Mouse (Mus musculus) liver, postnatal 0 days (tissue): ENCODE measurements around the gene Gm9918. TPM values are rescaled to one million over a fixed set of nuclear protein-coding genes. Genes with fewer than 3 reads are reported as not detected.
A peak's percentile ranks its signal among the peaks of the same experiment; 100 is the strongest.

Experiments used
- ATAC-seq: fragments of 200-750 bp; cut with Nextera tagmentation; 2 replicates; pipeline ENCODE4 v1.8.0; 2017; ENCODE audit warnings: mild to moderate bottlenecking, moderate library complexity
- DNase-seq: peaks from one replicate; pipeline ENCODE4 v3.0.0-alpha.2; 2016
- H3K27ac ChIP-seq: fragments of 300-500 bp; sonication (generic); 2 replicates; pipeline ENCODE4 v1.5.1; 2014; ENCODE audit warnings: antibody characterized with exemption, moderate library complexity, mild to moderate bottlenecking, low read depth
- H3K27me3 ChIP-seq: fragments of 300-500 bp; sonication (generic); 2 replicates; pipeline ENCODE4 v1.6.1; 2014; ENCODE audit warnings: low read length, control low read depth, mixed read lengths; ENCODE audit not compliant: insufficient read depth
- H3K36me3 ChIP-seq: fragments of 300-500 bp; sonication (generic); replicated peaks from 2 replicates; pipeline ENCODE4 v1.6.1; 2014; ENCODE audit warnings: mild to moderate bottlenecking, control low read depth, low read length, moderate library complexity, mixed read lengths; ENCODE audit not compliant: insufficient read depth
- H3K4me1 ChIP-seq: fragments of 300-500 bp; sonication (generic); 2 replicates; pipeline ENCODE4 v1.6.1; 2014; ENCODE audit warnings: antibody characterized with exemption, mild to moderate bottlenecking, control low read depth; ENCODE audit not compliant: insufficient read depth
- H3K4me2 ChIP-seq: fragments of 300-500 bp; sonication (generic); 2 replicates; pipeline ENCODE4 v1.6.1; 2014; ENCODE audit warnings: low read depth, mild to moderate bottlenecking, low read length, moderate library complexity, mixed read lengths
- H3K4me3 ChIP-seq: fragments of 300-500 bp; sonication (generic); 2 replicates; pipeline ENCODE4 v1.5.1; 2014; ENCODE audit warnings: low read depth, low read length
- H3K9ac ChIP-seq: fragments of 300-500 bp; sonication (generic); replicated peaks from 2 replicates; pipeline ENCODE4 v1.6.1; 2014; ENCODE audit warnings: mild to moderate bottlenecking, moderate library complexity
- H3K9me3 ChIP-seq: fragments of 300-500 bp; sonication (generic); 2 replicates; pipeline ENCODE4 v1.6.1; 2016; ENCODE audit warnings: mild to moderate bottlenecking, control low read depth, low read length, mixed read lengths
- CTCF ChIP-seq: sonication (generic); IDR thresholded peaks from 2 replicates; pipeline ENCODE4 v1.5.1; 2016; ENCODE audit warnings: antibody characterized with exemption, low read depth
- EP300 ChIP-seq: IDR thresholded peaks from 2 replicates; pipeline ENCODE4 v1.6.1; 2016; ENCODE audit warnings: antibody characterized with exemption, low read depth, mild to moderate bottlenecking
- WGBS: fragments of 180-500 bp; shearing (Covaris S2); extraction: QIAGEN DNeasy Blood & Tissue Kit; methylation state at CpG from one replicate; pipeline ENCODE4 v1.1.7; 2014; ENCODE audit not compliant: insufficient replicate concordance; 5-methylcytosine and 5-hydroxymethylcytosine counted together
- polyA plus RNA-seq: library from polyadenylated mRNA; unstranded; fragments of >200 nt; fragmentation: Nextera tagmentation; extraction: Ambion mirVana; gene quantifications from 2 replicates; pipeline ENCODE4 v1.2.1, GENCODE M21; 2015

Gene Gm9918
- polyA plus RNA-seq, 1 experiment from 2014 or later = not detected

DNA sequence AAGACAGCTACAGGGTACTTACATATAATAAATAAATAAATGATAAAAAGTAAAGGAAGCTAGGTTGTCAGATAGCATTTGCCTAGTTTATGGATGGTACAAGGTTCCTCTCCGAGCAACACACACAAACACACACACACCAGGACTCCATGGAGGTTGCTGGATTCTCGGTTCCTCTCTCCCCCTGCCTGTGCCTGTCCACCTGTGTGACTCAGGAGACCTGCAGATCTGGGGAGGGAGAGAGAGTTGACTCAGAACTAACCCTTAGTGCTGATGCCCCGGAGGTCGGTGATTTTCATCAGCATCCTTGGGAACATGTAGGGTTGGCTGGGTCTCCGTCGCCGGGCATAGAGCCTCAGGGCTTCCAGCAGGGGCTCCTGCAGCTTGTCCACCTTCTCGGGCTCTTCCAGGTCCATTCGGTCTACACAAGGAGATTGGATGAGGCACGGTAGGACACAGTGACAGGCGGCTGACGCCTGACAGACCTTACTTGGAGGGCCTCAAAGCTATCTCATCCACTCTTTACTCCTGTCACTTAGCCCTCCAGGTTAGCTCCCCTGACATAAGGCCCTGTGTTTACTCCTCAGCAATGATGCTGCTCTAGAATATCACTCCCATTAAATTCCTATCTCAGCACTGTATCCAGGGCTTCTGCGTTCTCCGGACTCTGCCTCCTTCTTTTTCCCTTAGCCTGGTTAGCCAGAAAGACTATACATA is 31.7 kb upstream of the Gm9918 start:
- H3K36me3 ChIP-seq = no peaks in the 10 kb centered on the region
- no peak for TF ChIP-seq CTCF
- no peak for TF ChIP-seq EP300
- no peak overlapping the region for H3K4me2 ChIP-seq
- H3K4me1 ChIP-seq = peaks cover 34% of the 10 kb centered on the region
- DNase-seq (no peak), ATAC-seq (no peak)
- no peaks in the 10 kb centered on the region for H3K27me3 ChIP-seq
- no peaks in the 10 kb centered on the region for H3K9me3 ChIP-seq
- 80% methylated on average over 14 of the region's 14 CpGs for WGBS
- H3K4me3 ChIP-seq = no peak overlapping the region
- H3K27ac ChIP-seq = no peak overlapping the region
- H3K9ac ChIP-seq = no peak overlapping the region

DNA sequence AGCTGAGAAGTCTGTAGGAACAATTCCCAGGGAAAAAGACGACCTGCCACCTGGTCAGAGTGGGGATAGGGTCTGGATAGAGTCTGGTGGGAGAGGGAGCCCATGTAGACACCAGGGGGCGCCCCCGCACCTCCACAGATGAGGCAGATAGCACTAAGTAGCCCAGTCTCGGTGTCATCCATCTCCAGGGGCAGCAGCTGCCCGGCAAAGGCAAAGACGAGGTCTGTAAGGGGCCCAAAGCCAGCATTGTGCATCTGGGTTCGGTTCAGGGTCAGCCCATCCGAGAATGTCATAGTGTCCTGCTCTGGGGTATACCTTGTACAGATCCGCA is 31.1 kb upstream of the Gm9918 start:
- 0 out of 2 replicates have a peak, but pooled peaks cover 1% of the 10 kb centered on the region for H3K27me3 ChIP-seq
- ATAC-seq = peak; percentile 37; the same call in 1 of the 2 replicates

DNA sequence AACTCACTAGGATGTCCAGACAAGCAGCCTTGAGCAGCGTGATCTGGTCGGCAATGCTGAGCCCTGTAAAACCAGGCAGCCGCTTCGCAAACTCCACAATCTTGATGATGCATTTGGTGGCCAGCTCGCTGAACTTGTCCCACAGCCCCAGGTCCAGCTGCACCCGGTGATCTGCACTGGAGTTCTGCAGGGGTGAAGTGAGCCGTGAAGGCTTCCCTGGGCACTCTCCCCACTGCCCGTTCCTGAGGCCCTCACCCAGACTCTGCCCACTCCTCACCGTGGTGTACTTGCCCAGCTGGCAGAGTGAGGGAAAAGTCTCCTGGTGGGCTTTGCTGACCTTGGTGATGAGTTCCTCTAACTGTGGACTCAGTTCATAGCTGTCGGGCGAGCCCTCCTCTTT is 30.5 kb upstream of the Gm9918 start:
- TF ChIP-seq CTCF (no peak), EP300 (no peak)
- Histone ChIP-seq H3K27me3 (peaks cover 5% of the 10 kb centered on the region; the same call in 1 of the 2 replicates), H3K36me3 (no peaks in the 10 kb centered on the region), H3K27ac (no peak overlapping the region), H3K4me2 (no peak overlapping the region), H3K9me3 (no peaks in the 10 kb centered on the region), H3K4me3 (no peak overlapping the region), H3K9ac (no peak overlapping the region), H3K4me1 (peaks cover 30% of the 10 kb centered on the region)
- WGBS = 66% methylated on average over 11 of the region's 11 CpGs
- DNase-seq = no peak
- ATAC-seq = no peak

More for the DNA sequence above, 31.1 kb upstream of the Gm9918 start:
- H3K9me3 ChIP-seq = no peaks in the 10 kb centered on the region
- no peak overlapping the region for H3K27ac ChIP-seq
- TF ChIP-seq CTCF = peak; percentile 92
- no peak for TF ChIP-seq EP300
- no peak overlapping the region for H3K4me3 ChIP-seq
- no peak overlapping the region for H3K9ac ChIP-seq
- WGBS = 9% methylated on average over 9 of the region's 9 CpGs
- peaks cover 35% of the 10 kb centered on the region for H3K4me1 ChIP-seq
- no peaks in the 10 kb centered on the region for H3K36me3 ChIP-seq
- no peak overlapping the region for H3K4me2 ChIP-seq
- DNase-seq = peak; percentile 86

DNA sequence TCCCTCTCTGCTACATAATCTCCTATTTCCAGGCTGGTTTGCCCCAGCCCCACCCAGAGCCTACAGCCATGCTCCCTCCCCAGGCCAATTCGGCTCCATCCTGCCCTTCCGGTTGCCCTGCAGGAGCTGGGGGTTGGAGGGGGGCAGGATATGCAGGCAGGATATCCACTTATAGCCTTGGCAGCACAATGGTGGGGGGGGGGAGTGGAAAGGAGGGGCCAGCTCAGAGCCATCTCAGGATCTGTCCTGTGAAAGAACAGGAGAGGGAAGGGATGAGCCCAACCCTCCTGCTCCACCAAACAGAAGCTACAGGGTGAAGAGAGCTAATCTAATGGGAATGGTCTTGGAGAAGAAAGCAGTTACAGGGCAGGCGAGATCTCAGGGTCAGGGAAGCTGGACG is 29.8 kb upstream of the Gm9918 start:
- no peaks in the 10 kb centered on the region for H3K36me3 ChIP-seq
- no peak overlapping the region for H3K4me2 ChIP-seq
- H3K27ac ChIP-seq = no peak overlapping the region
- no peak overlapping the region for H3K4me3 ChIP-seq
- ATAC-seq (peak; percentile 15; the same call in 1 of the 2 replicates), DNase-seq (peak; percentile 43)
- H3K9me3 ChIP-seq = no peaks in the 10 kb centered on the region
- peaks cover 26% of the 10 kb centered on the region for H3K4me1 ChIP-seq
- no peak overlapping the region for H3K9ac ChIP-seq
- peaks cover 13% of the 10 kb centered on the region; the same call in 1 of the 2 replicates for H3K27me3 ChIP-seq
- 80% methylated on average over 4 of the region's 4 CpGs for WGBS
- TF ChIP-seq EP300 = no peak
- TF ChIP-seq CTCF = no peak

DNA sequence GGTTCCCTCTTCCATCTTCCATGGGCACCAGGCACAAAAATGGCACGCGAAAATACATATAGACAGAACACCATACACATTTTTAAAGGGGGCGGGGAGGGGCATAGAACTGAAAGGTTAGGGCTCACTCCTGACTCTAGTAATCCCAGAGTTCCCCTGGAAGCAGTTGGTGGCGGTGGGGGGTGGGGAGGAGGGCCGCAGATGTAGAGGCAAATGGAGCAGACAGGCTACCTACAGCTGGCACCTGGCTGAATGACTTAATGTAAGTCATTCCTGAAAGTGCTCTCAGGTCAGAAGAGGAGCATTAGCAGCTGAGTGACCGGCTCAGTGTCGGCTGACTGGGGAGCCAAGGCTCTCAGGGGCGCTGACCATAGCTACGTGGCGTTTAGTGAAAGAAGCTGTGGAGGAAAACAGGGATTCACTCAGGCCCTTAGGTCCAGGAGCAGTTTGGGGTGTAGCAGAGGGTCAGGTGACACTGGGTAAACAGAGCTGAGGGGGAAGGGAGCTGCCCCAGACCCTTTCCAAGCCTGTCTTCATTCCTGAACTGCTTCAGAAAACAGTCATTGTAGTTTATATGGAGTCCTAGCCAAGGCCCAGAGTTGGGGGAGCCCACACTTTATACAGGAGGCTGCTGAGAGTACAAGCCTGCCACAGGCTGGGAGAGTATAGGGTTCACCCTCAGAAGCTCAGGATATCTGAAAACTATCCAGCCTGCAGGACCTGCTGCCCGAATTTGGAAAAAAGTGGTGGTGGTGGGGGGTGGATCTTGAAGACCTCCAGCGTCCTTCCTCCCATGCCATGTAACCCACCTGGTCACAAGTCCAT is 27.7 kb upstream of the Gm9918 start:
- 55% methylated on average over 12 of the region's 12 CpGs for WGBS
- Histone ChIP-seq H3K4me1 (peaks cover 27% of the 10 kb centered on the region), H3K4me2 (peak overlapping the region; percentile 96), H3K9me3 (no peaks in the 10 kb centered on the region), H3K27ac (0 out of 2 replicates have a peak overlapping the region, but pooled peaks have one; percentile 72), H3K4me3 (no peak overlapping the region; the same call in 1 of the 2 replicates), H3K27me3 (peaks cover 33% of the 10 kb centered on the region), H3K36me3 (no peaks in the 10 kb centered on the region), H3K9ac (0 out of 2 replicates have a peak overlapping the region, but pooled peaks have one; percentile 16)
- TF ChIP-seq CTCF = no peak
- ATAC-seq (no peak), DNase-seq (no peak)
